Mouse (Mus musculus) frontal cortex, postnatal 36 days (tissue): ENCODE measurements around the gene Patj.
"Not testable (repeated sequence)": the region's sequence is repeated elsewhere in the genome, so short reads cannot be mapped to it uniquely, and the experiment has no call there.

Experiments
- DNase-seq, 2 experiments: peaks; one replicate each; pipeline ENCODE4 v3.0.0; 2022; ENCODE audit warnings: low spot score in 2 of 2

The Patj gene

DNA sequence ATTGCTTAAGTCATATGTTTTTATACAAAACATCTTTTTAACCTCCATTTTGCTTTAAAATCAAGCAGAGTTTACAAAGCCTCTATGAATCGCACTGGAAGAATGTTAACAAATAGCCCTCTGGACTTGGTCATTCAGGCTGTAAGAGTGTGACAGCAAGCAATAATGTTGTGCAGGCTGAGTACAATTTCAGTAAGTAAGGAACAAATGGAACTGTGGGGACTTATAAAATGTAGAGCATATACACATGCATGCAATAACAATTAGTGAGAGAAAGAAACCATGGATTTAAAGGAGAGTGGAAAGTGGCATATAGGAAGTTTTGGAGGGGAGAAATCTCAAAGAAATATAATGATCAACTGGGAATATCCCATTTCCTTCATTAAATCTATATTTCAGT is 261.2 kb downstream of the Patj start:
- no peak for DNase-seq

GRCm38 (mm10) chr4:98659032-98659431 is 263.4 kb downstream of the Patj start:
- no peak for DNase-seq

DNA sequence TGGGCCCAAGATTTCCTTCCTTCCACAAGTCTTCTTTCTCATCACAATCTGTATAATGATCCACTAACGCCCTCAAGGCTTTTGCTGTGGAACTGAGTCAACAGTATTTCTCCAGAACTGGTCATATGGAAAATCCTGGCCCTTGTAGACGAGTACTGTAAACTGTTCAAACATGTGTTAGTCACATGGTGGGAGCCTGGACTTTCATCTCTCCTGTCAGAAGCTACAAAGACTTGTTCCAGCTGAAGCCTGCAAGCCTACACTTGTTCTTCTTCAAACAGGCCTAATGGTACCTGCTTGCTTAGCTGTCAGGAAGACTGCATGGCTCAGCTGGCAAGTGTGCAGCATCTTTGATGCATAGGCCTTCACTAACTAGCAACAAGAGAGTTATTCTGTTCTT is 264.9 kb downstream of the Patj start:
- no peak for DNase-seq

GRCm38 (mm10) chr4:98665884-98666283 is 270.3 kb downstream of the Patj start:
- DNase-seq, result no peak

DNA sequence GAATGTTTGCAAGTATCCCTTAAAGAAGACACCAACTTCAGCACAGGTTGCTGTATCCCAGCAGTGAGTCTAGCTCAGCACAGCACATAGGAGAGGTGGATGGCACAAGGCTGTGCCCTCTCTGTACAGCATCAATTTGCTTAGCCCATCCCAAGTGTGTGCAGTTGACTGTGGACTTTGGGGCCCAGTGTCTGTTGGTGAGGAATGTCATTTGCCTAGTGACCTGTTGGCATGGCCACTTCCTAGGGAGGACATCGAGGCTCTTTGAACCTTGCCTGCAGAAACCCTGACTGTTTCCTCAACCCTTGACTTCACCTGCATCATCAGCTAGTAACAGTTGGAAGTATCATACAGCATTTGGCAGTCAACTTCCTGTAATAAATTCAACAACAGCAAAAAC is 270.9 kb downstream of the Patj start:
- no peak for DNase-seq

DNA sequence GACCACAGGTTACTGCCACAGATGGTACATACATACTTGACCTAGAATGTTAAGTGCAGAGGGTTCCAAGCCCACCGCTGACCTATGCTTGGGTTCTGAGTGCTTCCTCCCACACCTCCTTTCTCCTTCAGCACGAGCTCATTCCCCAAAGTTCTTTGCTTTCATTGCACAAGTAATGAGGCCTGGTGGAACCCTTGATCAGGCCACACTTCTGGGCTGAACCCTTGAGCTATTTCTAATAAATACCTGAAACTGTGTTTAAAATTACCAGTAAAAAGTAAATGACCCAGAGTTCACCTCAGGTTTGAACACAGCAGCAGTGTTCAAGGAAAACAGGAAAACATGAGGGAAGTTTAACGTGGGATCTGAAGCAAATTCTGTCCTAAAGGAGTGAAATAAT is 271.4 kb downstream of the Patj start:
- DNase-seq, result no peak

GRCm38 (mm10) chr4:98677506-98677905 is 281.9 kb downstream of the Patj start:
- no peak for DNase-seq

DNA sequence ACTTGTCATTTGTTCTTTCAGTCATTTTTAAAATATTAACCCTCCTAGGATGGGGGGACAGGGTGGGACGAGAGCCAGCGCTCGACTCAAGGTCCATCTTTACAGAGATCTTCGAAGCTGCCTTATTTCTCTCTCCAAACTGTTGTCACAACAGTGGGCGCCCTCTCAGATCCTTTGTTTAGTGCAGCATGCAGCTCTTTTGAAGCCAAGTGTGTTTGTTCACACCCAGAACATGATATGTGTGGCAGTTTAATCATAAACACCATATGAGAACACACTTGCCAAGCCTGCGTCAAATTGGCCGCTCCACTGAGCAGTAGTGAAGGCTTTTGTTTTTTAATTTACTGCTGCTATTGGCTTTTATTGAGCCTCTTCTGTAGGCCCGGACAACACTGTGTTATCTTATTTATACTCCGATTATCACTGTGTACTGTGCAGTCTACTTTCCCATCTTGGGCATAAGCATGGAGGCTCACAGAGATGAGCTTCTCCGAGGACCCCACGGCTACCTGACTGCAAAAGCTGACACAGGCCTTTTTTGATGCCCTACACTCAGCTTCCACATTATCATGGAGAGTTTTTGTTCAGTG is 291.2 kb downstream of the Patj start:
- DNase-seq, result no peak

DNA sequence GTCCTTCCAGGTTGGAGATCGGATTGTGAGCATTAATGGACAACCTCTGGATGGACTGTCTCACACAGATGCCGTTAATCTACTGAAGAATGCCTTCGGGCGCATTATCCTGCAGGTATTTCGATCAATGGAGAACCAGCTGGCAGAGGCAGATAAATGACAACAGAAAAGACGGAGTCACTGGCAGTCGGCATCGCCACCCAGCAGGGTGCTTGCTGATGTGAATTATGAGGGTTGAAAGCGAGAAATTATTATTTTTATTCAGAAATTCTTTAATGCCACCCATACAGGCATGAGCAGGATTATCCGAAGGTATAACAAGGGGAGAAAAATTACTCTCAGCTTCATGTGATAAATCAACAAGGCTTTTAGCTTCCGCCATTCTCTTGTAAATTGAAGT is 292.5 kb downstream of the Patj start:
- DNase-seq, result no peak

DNA sequence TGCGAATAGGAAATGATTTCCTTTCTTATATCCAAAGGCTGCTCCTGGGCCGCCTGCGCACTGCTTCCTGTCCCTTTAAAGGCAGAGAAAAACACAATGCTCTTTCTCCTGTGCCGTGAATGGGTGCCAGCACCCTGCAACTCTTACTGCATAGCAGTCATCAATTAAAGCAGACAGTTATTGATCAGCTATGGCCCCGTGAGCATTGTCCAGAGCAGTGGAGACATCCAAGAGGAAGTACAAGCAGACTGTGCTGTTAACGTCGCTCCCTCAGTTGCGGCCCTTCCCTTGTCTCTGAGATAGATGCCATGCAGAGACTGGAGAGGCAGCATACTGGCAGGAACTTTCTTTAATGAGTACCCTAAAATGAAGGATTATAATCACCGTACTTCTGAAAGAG is 292.9 kb downstream of the Patj start:
- DNase-seq, result no peak

DNA sequence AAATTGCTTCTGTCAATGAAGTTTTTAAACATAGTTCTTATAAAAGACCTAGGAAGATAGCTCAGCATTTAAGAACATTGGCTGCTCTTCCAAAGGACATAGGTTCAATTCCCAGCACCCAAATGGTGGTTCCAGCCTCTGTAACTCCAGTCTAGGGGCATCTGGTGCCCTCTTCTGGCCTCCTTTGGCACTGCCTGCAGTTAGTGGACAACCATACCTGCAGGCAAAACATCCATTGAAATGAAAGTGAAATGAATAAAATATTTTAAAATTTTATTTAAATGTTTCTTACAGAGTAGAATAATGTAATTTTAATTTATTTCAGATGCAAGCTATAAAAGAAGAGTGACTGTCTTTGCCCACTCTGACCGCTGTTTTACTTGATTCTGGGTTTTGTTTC is 294.4 kb downstream of the Patj start:
- DNase-seq, result no peak

- DNase-seq, result no peak
Observed at GRCm38 (mm10) chr4:98693465-98694185, 298.0 kb downstream of the Patj start.

DNA sequence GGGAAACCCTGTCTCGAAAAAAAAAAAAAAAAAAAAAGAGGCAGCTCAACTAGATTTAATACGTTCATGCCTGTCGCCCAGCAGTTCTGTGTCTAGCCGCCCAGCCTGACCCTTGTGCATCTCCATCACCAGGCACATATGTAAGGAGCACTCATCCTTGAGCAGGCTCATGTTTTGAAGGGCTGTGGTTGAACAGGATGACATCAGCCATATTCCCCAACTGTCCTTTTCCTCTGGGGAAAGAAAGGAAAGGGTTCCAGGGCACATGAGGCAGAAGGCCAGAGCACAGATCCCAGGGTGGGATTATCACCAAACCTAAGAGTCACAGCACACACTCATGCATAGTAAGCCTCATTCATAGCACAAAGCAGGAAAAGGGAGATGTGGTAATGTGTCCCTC is 302.3 kb downstream of the Patj start:
- no peak for DNase-seq

DNA sequence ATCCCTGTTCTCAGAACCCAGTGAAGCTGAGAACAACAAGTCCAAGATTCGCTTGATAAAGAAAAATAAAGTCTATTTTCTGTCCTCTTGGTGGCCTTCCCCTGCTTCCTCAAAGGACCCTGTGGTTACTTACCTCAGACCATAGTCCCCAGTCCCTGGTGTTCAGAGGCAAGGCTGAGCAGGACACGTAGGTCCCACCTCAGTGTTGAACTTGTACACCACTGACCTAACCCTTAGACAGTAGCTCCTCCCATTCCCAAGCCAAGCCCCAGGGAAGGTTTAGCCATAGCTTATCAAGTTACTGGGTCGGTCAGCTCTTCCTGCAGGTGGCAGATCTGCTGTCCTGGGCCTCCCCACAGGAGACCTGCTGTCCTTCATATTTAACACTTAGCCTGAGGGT is 303.3 kb downstream of the Patj start:
- DNase-seq, result no peak

DNA sequence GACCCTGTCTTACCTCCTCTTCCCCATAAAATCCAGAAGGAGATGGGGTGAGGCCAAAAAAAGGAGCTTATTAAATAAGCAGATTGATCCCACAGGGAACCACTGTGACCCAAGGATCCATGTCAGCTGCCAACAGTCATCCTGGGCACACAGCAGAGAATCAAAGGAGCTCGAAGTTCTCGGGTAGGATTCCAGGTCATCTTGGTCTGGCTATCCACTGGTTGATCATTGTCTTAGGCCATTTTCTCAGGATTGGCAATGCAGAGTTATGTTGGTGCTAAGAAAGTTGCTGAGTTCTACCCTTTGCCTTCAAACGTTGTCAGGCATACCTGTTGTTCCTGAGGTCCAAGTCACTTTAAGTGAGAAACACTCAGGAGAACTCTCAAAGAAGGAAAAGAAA is 304.6 kb downstream of the Patj start:
- no peak for DNase-seq

GRCm38 (mm10) chr4:98702201-98702894 is 306.8 kb downstream of the Patj start:
- peak; percentile 82 to 87 for DNase-seq

- no peak for DNase-seq
Observed at GRCm38 (mm10) chr4:98710891-98711290, 315.3 kb downstream of the Patj start.

GRCm38 (mm10) chr4:98717735-98718546 is 322.4 kb downstream of the Patj start:
- no peak for DNase-seq

- DNase-seq, result no peak
Observed at GRCm38 (mm10) chr4:98718547-98718917, 322.9 kb downstream of the Patj start.

DNA sequence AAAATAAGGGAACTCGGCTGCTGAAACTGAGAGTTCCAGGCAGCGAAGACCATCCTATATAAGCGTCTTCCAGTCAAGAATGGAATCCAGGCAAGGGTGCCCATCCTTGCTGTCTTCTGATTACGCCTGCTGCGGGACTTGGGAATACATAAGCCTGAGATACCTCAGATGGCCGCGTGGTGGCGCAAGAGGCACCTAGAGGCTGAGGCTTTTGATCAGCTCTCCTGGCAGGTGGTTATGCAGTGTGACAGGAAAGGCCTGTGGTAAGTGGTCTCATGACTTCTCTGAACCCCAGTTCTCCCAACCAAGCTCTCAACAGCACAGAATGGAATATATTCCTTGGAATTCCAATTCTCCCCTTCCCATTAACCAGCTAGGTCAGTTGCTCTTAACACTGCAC is 326.9 kb downstream of the Patj start:
- DNase-seq, result peak; percentile 48 to 50

- DNase-seq, result not testable (repeated sequence)
Observed at GRCm38 (mm10) chr4:98724682-98725081, 329.1 kb downstream of the Patj start.

- DNase-seq, result no peak
Observed at GRCm38 (mm10) chr4:98725439-98725838, 329.9 kb downstream of the Patj start.
